Mouse (Mus musculus): ENCODE data around the gene Arhgap10. TPM values are rescaled to one million over a fixed set of nuclear protein-coding genes. Genes with fewer than 3 reads are reported as not detected.
A peak's percentile ranks its signal among the peaks of the same experiment; 100 is the strongest.

Arhgap10 gene
- polyA plus RNA-seq, 1 experiment from 2014 or later = 33.4 TPM

DNA sequence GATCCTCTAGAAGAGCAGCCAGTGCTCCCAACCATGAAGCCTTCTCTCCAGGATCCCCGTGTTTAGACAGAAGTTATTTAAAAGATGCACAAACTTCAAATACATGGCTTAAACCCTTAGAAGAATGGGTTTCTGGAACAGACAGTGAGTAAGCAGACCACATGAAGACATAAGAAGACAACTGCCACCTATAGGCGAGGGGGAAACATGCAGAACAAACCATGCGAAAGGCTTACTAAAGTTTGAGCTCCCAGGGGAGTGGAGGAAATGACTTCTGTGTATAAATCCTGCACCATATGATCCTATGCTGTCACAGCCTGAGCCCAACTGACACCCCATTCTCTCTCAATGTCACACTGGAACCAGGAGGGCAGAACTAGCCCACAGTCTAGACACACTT, 150.7 kb downstream of the Arhgap10 start:
- 0 out of 2 replicates have a peak, but pooled peaks have one; percentile 29 for ATAC-seq (ENCODE audit: insufficient read depth, low FRiP score)
- H3K4me2 ChIP-seq (ENCODE audit: low read depth, low read length) = no peak overlapping the region
- no peaks in the 10 kb centered on the region for H3K27me3 ChIP-seq (ENCODE audit: control insufficient read depth, insufficient read depth, low read length)
- 0 out of 2 replicates have a peak, but pooled peaks cover 3% of the 10 kb centered on the region for H3K36me3 ChIP-seq (ENCODE audit: control insufficient read depth, insufficient read depth, low read length)
- peaks cover 7% of the 10 kb centered on the region for H3K4me1 ChIP-seq (ENCODE audit: control insufficient read depth, insufficient read depth, low read length)
- H3K9me3 ChIP-seq (replicated peaks; ENCODE audit: control insufficient read depth, low read length) = no peaks in the 10 kb centered on the region
- no peak overlapping the region for H3K4me3 ChIP-seq (replicated peaks; ENCODE audit: low read length)
- H3K27ac ChIP-seq (ENCODE audit: low read length) = no peak overlapping the region
- 55% methylated on average over 3 of the region's 3 CpGs for WGBS
- no peak overlapping the region for H3K9ac ChIP-seq (ENCODE audit: low read length)

DNA sequence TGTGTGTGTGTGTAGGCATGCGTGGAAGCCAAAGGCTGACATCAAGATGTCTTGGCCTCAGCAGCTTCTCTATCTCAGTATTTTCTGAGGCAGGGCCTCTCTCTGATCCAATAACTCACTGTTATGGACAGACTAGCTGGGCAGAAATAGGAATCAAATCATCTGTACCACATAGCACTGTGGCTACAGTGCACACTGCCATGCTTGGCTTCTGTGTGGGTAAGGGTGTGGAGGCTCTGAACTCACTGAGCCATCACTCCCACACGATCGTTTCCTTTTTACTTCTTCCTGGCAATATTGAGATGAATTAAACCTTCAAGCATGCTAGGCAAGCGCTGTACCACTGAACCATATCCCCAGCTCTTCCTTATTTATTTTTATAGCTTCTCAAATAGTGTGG, 151.3 kb downstream of the Arhgap10 start:
- no peak overlapping the region for H3K4me3 ChIP-seq (replicated peaks; ENCODE audit: low read length)
- no peaks in the 10 kb centered on the region for H3K27me3 ChIP-seq (ENCODE audit: control insufficient read depth, insufficient read depth, low read length)
- H3K4me2 ChIP-seq (ENCODE audit: low read depth, low read length) = no peak overlapping the region
- 87% methylated on average over 4 of the region's 4 CpGs for WGBS
- H3K9ac ChIP-seq (ENCODE audit: low read length) = no peak overlapping the region
- H3K36me3 ChIP-seq (ENCODE audit: control insufficient read depth, insufficient read depth, low read length) = 0 out of 2 replicates have a peak, but pooled peaks cover 3% of the 10 kb centered on the region
- peaks cover 7% of the 10 kb centered on the region for H3K4me1 ChIP-seq (ENCODE audit: control insufficient read depth, insufficient read depth, low read length)
- H3K9me3 ChIP-seq (replicated peaks; ENCODE audit: control insufficient read depth, low read length) = no peaks in the 10 kb centered on the region
- no peak for ATAC-seq (ENCODE audit: insufficient read depth, low FRiP score)
- H3K27ac ChIP-seq (ENCODE audit: low read length) = no peak overlapping the region

DNA sequence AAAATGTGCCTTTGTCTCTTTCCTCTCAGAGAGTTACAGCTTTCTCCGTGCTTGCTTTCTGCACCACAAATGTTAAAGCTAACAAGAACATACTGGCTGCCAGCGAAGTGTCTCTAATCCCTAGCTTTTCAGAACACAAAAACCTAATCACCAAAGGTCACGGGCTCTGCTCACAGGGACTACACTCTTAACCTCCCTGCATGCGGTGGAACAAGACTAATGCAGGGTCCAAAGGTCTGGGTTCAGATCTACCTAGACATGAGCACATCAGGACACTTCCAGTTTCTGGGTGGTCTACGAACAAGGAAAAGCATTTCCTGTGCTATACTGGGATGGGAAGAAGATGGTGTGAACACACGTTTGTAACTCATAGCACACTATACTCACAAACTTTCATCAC, 151.8 kb downstream of the Arhgap10 start:
- H3K9ac ChIP-seq (ENCODE audit: low read length) = no peak overlapping the region
- H3K27me3 ChIP-seq (ENCODE audit: control insufficient read depth, insufficient read depth, low read length) = no peaks in the 10 kb centered on the region
- 0 out of 2 replicates have a peak, but pooled peaks cover 3% of the 10 kb centered on the region for H3K36me3 ChIP-seq (ENCODE audit: control insufficient read depth, insufficient read depth, low read length)
- H3K4me1 ChIP-seq (ENCODE audit: control insufficient read depth, insufficient read depth, low read length) = peaks cover 7% of the 10 kb centered on the region
- no peak overlapping the region for H3K4me3 ChIP-seq (replicated peaks; ENCODE audit: low read length)
- ATAC-seq (ENCODE audit: insufficient read depth, low FRiP score) = no peak
- H3K9me3 ChIP-seq (replicated peaks; ENCODE audit: control insufficient read depth, low read length) = no peaks in the 10 kb centered on the region
- no peak overlapping the region for H3K4me2 ChIP-seq (ENCODE audit: low read depth, low read length)
- 75% methylated on average over 6 of the region's 6 CpGs for WGBS
- H3K27ac ChIP-seq (ENCODE audit: low read length) = no peak overlapping the region

DNA sequence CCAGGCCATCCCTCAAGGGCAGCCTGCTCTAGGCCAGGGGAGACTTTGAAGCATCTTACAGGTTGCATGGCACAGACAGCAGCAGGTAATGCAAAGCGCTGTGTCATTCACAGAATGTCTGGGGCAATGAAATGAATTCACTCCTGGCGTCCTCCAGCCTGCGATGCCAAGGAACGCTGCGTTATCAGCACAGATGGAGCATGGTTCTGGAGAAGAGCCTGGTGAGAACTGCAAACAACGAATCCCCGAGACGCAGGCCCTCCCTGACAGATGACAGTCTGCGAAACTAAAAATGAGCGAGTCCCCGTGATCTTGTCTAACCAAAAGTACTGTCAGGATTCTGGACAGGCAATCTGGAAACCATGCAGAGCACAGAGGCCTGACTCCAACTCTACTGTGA, 153.3 kb downstream of the Arhgap10 start:
- Histone ChIP-seq H3K27ac (ENCODE audit: low read length) (no peak overlapping the region), H3K4me1 (ENCODE audit: control insufficient read depth, insufficient read depth, low read length) (no peaks in the 10 kb centered on the region), H3K4me2 (ENCODE audit: low read depth, low read length) (no peak overlapping the region), H3K36me3 (ENCODE audit: control insufficient read depth, insufficient read depth, low read length) (0 out of 2 replicates have a peak, but pooled peaks cover 3% of the 10 kb centered on the region), H3K27me3 (ENCODE audit: control insufficient read depth, insufficient read depth, low read length) (no peaks in the 10 kb centered on the region), H3K9me3 (replicated peaks; ENCODE audit: control insufficient read depth, low read length) (no peaks in the 10 kb centered on the region), H3K4me3 (replicated peaks; ENCODE audit: low read length) (no peak overlapping the region), H3K9ac (ENCODE audit: low read length) (no peak overlapping the region)
- ATAC-seq (ENCODE audit: insufficient read depth, low FRiP score) = no peak
- WGBS = 93% methylated on average over 11 of the region's 11 CpGs

DNA sequence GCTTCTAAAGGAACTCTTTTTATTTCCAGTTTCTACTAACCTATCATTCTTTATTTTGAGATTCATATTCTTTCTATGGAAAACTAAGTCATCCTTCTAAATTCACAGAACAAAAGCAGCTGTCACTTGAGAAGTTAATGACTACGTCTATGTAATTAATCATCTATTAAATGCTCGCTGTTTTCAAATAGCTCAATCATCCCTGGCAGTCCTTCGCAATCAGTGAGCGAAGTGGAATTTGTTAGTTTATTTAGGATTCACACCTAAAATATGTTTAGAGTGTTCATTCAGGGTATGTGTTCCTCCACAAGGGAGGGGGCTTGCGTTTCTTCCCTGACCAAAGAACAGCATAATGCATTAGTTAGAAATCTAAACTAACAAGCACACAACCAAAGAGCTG, 156.9 kb downstream of the Arhgap10 start:
- 60% methylated on average over 5 of the region's 5 CpGs for WGBS
- Histone ChIP-seq H3K36me3 (ENCODE audit: control insufficient read depth, insufficient read depth, low read length) (no peaks in the 10 kb centered on the region), H3K9ac (ENCODE audit: low read length) (no peak overlapping the region), H3K9me3 (replicated peaks; ENCODE audit: control insufficient read depth, low read length) (no peaks in the 10 kb centered on the region), H3K4me2 (ENCODE audit: low read depth, low read length) (no peak overlapping the region), H3K4me1 (ENCODE audit: control insufficient read depth, insufficient read depth, low read length) (no peaks in the 10 kb centered on the region), H3K4me3 (replicated peaks; ENCODE audit: low read length) (no peak overlapping the region), H3K27me3 (ENCODE audit: control insufficient read depth, insufficient read depth, low read length) (no peaks in the 10 kb centered on the region), H3K27ac (ENCODE audit: low read length) (no peak overlapping the region)
- ATAC-seq (ENCODE audit: insufficient read depth, low FRiP score) = no peak

DNA sequence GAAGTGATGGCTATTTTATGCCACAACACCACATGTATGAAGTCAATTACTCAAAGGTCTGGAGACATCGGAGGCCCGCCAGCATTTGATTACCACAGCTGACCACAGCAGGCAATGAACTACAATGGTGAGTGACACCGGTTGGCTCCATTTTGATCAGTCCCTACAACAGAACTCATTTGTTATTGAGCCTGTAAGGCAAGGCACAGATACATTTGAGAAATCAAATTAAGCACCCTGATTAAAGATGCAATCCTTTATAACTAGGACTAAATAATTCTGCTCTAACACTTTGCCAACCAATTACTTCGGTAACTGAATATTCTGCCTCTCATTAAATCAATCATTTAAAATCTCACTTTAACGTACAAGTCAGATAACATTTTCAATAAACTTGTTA, 157.3 kb downstream of the Arhgap10 start:
- Histone ChIP-seq H3K27me3 (ENCODE audit: control insufficient read depth, insufficient read depth, low read length) (no peaks in the 10 kb centered on the region), H3K9ac (ENCODE audit: low read length) (no peak overlapping the region), H3K4me2 (ENCODE audit: low read depth, low read length) (no peak overlapping the region), H3K36me3 (ENCODE audit: control insufficient read depth, insufficient read depth, low read length) (no peaks in the 10 kb centered on the region), H3K27ac (ENCODE audit: low read length) (no peak overlapping the region), H3K9me3 (replicated peaks; ENCODE audit: control insufficient read depth, low read length) (no peaks in the 10 kb centered on the region), H3K4me3 (replicated peaks; ENCODE audit: low read length) (no peak overlapping the region), H3K4me1 (ENCODE audit: control insufficient read depth, insufficient read depth, low read length) (no peaks in the 10 kb centered on the region)
- ATAC-seq (ENCODE audit: insufficient read depth, low FRiP score) = no peak
- WGBS = 86% methylated on average over 5 of the region's 5 CpGs

DNA sequence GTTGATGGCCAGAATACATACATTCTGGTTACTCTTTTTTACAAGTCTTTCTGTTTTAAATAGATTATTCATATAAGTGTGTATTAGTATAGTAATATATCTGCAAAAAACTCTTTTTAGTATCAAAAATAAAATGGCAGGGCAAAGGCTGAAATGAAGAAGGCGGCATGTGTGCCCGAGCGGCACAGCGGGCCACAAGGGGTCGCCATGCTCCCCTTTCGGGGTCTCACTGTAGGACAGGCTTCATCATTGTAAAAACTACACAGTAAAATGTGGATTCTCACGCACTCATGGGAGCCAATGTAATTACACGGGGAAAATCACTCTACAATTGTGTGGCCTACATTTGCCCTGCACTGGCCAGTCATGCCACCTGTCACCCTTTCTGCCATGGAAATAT, 160.6 kb downstream of the Arhgap10 start:
- no peaks in the 10 kb centered on the region for H3K36me3 ChIP-seq (ENCODE audit: control insufficient read depth, insufficient read depth, low read length)
- H3K4me2 ChIP-seq (ENCODE audit: low read depth, low read length) = no peak overlapping the region
- no peak overlapping the region for H3K4me3 ChIP-seq (replicated peaks; ENCODE audit: low read length)
- ATAC-seq (ENCODE audit: insufficient read depth, low FRiP score) = no peak
- H3K9me3 ChIP-seq (replicated peaks; ENCODE audit: control insufficient read depth, low read length) = no peaks in the 10 kb centered on the region
- no peaks in the 10 kb centered on the region for H3K27me3 ChIP-seq (ENCODE audit: control insufficient read depth, insufficient read depth, low read length)
- H3K9ac ChIP-seq (ENCODE audit: low read length) = no peak overlapping the region
- H3K4me1 ChIP-seq (ENCODE audit: control insufficient read depth, insufficient read depth, low read length) = no peaks in the 10 kb centered on the region
- no peak overlapping the region for H3K27ac ChIP-seq (ENCODE audit: low read length)
- 80% methylated on average over 8 of the region's 8 CpGs for whole genome bisulfite sequencing

DNA sequence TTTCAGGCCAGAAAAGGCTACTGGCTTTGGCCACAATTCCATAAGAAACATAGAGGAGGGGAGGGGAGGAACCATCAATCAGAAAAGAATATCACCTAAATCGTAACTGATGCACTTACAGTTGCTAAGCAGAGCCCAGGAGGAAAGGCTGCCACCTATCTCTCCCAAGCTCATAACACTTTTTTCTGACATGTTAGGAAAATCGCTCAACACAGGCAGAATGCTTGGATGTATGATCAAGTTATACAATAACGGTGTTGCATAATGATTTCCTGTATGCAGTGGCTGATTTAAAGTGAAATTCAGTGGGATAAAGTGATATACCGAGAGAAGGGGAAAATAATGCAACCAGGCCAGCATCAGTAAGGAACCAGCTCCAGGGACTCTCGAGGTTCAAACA, 162.4 kb downstream of the Arhgap10 start:
- Histone ChIP-seq H3K36me3 (ENCODE audit: control insufficient read depth, insufficient read depth, low read length) (no peaks in the 10 kb centered on the region), H3K4me3 (replicated peaks; ENCODE audit: low read length) (no peak overlapping the region), H3K9me3 (replicated peaks; ENCODE audit: control insufficient read depth, low read length) (no peaks in the 10 kb centered on the region), H3K27ac (ENCODE audit: low read length) (no peak overlapping the region), H3K4me1 (ENCODE audit: control insufficient read depth, insufficient read depth, low read length) (peaks cover 2% of the 10 kb centered on the region; the same call in 1 of the 2 replicates), H3K4me2 (ENCODE audit: low read depth, low read length) (no peak overlapping the region), H3K27me3 (ENCODE audit: control insufficient read depth, insufficient read depth, low read length) (no peaks in the 10 kb centered on the region), H3K9ac (ENCODE audit: low read length) (no peak overlapping the region)
- WGBS = 82% methylated on average over 5 of the region's 5 CpGs
- ATAC-seq (ENCODE audit: insufficient read depth, low FRiP score) = no peak

DNA sequence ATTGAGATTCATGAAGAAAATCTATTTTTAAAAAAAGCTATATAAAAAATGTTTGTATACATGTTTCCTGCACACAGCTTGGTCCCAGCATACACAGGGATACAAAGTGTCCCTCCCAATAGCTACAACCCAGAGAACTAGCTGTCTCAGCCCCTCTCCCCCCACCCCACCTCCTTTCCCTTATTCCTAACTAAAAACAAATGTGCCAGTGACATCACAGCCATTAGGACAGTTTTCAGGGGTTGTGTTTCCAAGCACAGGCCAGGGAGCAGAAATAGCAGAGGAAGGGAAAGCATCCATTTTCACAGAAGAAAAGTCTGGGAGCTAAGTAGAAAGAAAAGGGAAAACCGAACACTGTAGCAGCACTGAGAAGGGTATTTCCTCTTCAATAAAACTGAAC, 163.6 kb downstream of the Arhgap10 start:
- Histone ChIP-seq H3K27ac (ENCODE audit: low read length) (no peak overlapping the region), H3K9me3 (replicated peaks; ENCODE audit: control insufficient read depth, low read length) (no peaks in the 10 kb centered on the region), H3K4me2 (ENCODE audit: low read depth, low read length) (no peak overlapping the region), H3K4me3 (replicated peaks; ENCODE audit: low read length) (no peak overlapping the region), H3K4me1 (ENCODE audit: control insufficient read depth, insufficient read depth, low read length) (peaks cover 2% of the 10 kb centered on the region; the same call in 1 of the 2 replicates), H3K36me3 (ENCODE audit: control insufficient read depth, insufficient read depth, low read length) (no peaks in the 10 kb centered on the region), H3K9ac (ENCODE audit: low read length) (no peak overlapping the region), H3K27me3 (ENCODE audit: control insufficient read depth, insufficient read depth, low read length) (no peaks in the 10 kb centered on the region)
- WGBS = 77% methylated on average over 1 of the region's 1 CpGs
- ATAC-seq (ENCODE audit: insufficient read depth, low FRiP score) = no peak

Data from stomach, embryonic 16.5 days (tissue).